Mouse (Mus musculus) layer of hippocampus, adult 2 months (tissue): Measurements from ENCODE around the gene Hnf1b. TPM values are rescaled to one million over a fixed set of nuclear protein-coding genes. Genes with fewer than 3 reads are reported as not detected.

ENCODE experiments used
- DNase-seq, 2 experiments: peaks; one replicate each; pipeline ENCODE4 v3.0.0; 2022; ENCODE audit warnings: low spot score in 2 of 2
- H3K27ac ChIP-seq: fragments of 200-600 bp; 2 replicates; pipeline ENCODE4 v1.8.1; 2022
- H3K4me3 ChIP-seq: fragments of 200-600 bp; 2 replicates; pipeline ENCODE4 v1.8.1; 2022; ENCODE audit warnings: mild to moderate bottlenecking
- CTCF ChIP-seq: fragments of 200-600 bp; conservative IDR thresholded peaks from 2 replicates; pipeline ENCODE4 v1.8.1; 2022; ENCODE audit warnings: antibody characterized with exemption, mild to moderate bottlenecking, moderate library complexity
- total RNA-seq, 2 experiments: library from RNA; stranded (reverse); gene quantifications; 2 replicates each; pipeline ENCODE4 v1.2.3; 2021

Hnf1b gene
- total RNA-seq, 2 experiments from 2014 or later, result 0.15 to 0.22 TPM

- DNase-seq, result no peak
- H3K4me3 ChIP-seq, result no peak overlapping the region
- H3K27ac ChIP-seq, result no peak overlapping the region
- no peak for TF ChIP-seq CTCF
These were observed 16.3 kb upstream of the Hnf1b start for GRCm38 (mm10) chr11:83833517-83833916.

- no peak for TF ChIP-seq CTCF
- Histone ChIP-seq H3K27ac (no peak overlapping the region), H3K4me3 (no peak overlapping the region)
- DNase-seq, result no peak
These were observed 15.8 kb upstream of the Hnf1b start for GRCm38 (mm10) chr11:83833959-83834496.

- Histone ChIP-seq H3K27ac (no peak overlapping the region), H3K4me3 (no peak overlapping the region)
- no peak for TF ChIP-seq CTCF
- no peak for DNase-seq
These were observed 10.4 kb upstream of the Hnf1b start for GRCm38 (mm10) chr11:83839451-83839850.

GRCm38 (mm10) chr11:83843534-83843933 is 6.3 kb upstream of the Hnf1b start:
- no peak overlapping the region for H3K27ac ChIP-seq
- no peak for DNase-seq
- TF ChIP-seq CTCF, result no peak
- H3K4me3 ChIP-seq, result no peak overlapping the region

- Histone ChIP-seq H3K27ac (no peak overlapping the region), H3K4me3 (no peak overlapping the region)
- DNase-seq, result no peak
- TF ChIP-seq CTCF, result no peak
These were observed 866 bp downstream of the Hnf1b start for GRCm38 (mm10) chr11:83850586-83851272.

- no peak for DNase-seq
- Histone ChIP-seq H3K27ac (no peak overlapping the region), H3K4me3 (no peak overlapping the region)
- no peak for TF ChIP-seq CTCF
These were observed 1.6 kb downstream of the Hnf1b start for GRCm38 (mm10) chr11:83851273-83852015.

GRCm38 (mm10) chr11:83852016-83852355 is 2.1 kb downstream of the Hnf1b start:
- DNase-seq, result no peak
- Histone ChIP-seq H3K4me3 (no peak overlapping the region), H3K27ac (no peak overlapping the region)
- TF ChIP-seq CTCF, result no peak

GRCm38 (mm10) chr11:83852501-83853211 is 2.8 kb downstream of the Hnf1b start:
- no peak for DNase-seq

GRCm38 (mm10) chr11:83853221-83853792 is 3.4 kb downstream of the Hnf1b start:
- DNase-seq, result no peak
- TF ChIP-seq CTCF, result no peak

More at GRCm38 (mm10) chr11:83852501-83853211, 2.8 kb downstream of the Hnf1b start:
- no peak for TF ChIP-seq CTCF
- H3K4me3 ChIP-seq, result no peak overlapping the region
- no peak overlapping the region for H3K27ac ChIP-seq

GRCm38 (mm10) chr11:83854091-83854490 is 4.2 kb downstream of the Hnf1b start:
- no peak overlapping the region for H3K4me3 ChIP-seq
- no peak for DNase-seq
- no peak overlapping the region for H3K27ac ChIP-seq
- TF ChIP-seq CTCF, result no peak

More at GRCm38 (mm10) chr11:83853221-83853792, 3.4 kb downstream of the Hnf1b start:
- no peak overlapping the region for H3K4me3 ChIP-seq
- H3K27ac ChIP-seq, result no peak overlapping the region

GRCm38 (mm10) chr11:83854707-83855106 is 4.8 kb downstream of the Hnf1b start:
- H3K27ac ChIP-seq, result no peak overlapping the region
- DNase-seq, result no peak
- no peak overlapping the region for H3K4me3 ChIP-seq
- no peak for TF ChIP-seq CTCF

- TF ChIP-seq CTCF, result no peak
- Histone ChIP-seq H3K4me3 (no peak overlapping the region), H3K27ac (no peak overlapping the region)
- no peak for DNase-seq
These were observed 7.4 kb downstream of the Hnf1b start for GRCm38 (mm10) chr11:83857256-83857655.

GRCm38 (mm10) chr11:83865286-83865685 is 15.4 kb downstream of the Hnf1b start:
- H3K27ac ChIP-seq, result no peak overlapping the region
- TF ChIP-seq CTCF, result no peak
- DNase-seq, result no peak
- no peak overlapping the region for H3K4me3 ChIP-seq
